Mouse (Mus musculus) liver, postnatal 0 days (tissue): ENCODE data around the gene Neo1. TPM values are rescaled to one million over a fixed set of nuclear protein-coding genes. Genes with fewer than 3 reads are reported as not detected.
"Not testable (repeated sequence)": the region's sequence is repeated elsewhere in the genome, so short reads cannot be mapped to it uniquely, and the experiment has no call there.

Experiments used
- ATAC-seq: fragments of 200-750 bp; cut with Nextera tagmentation; 2 replicates; pipeline ENCODE4 v1.8.0; 2017; ENCODE audit warnings: mild to moderate bottlenecking, moderate library complexity
- DNase-seq: peaks from one replicate; pipeline ENCODE4 v3.0.0-alpha.2; 2016
- H3K27ac ChIP-seq: fragments of 300-500 bp; sonication (generic); 2 replicates; pipeline ENCODE4 v1.5.1; 2014; ENCODE audit warnings: antibody characterized with exemption, moderate library complexity, mild to moderate bottlenecking, low read depth
- H3K27me3 ChIP-seq: fragments of 300-500 bp; sonication (generic); 2 replicates; pipeline ENCODE4 v1.6.1; 2014; ENCODE audit warnings: low read length, control low read depth, mixed read lengths; ENCODE audit not compliant: insufficient read depth
- H3K36me3 ChIP-seq: fragments of 300-500 bp; sonication (generic); replicated peaks from 2 replicates; pipeline ENCODE4 v1.6.1; 2014; ENCODE audit warnings: mild to moderate bottlenecking, control low read depth, low read length, moderate library complexity, mixed read lengths; ENCODE audit not compliant: insufficient read depth
- H3K4me1 ChIP-seq: fragments of 300-500 bp; sonication (generic); 2 replicates; pipeline ENCODE4 v1.6.1; 2014; ENCODE audit warnings: antibody characterized with exemption, mild to moderate bottlenecking, control low read depth; ENCODE audit not compliant: insufficient read depth
- H3K4me2 ChIP-seq: fragments of 300-500 bp; sonication (generic); 2 replicates; pipeline ENCODE4 v1.6.1; 2014; ENCODE audit warnings: low read depth, mild to moderate bottlenecking, low read length, moderate library complexity, mixed read lengths
- H3K4me3 ChIP-seq: fragments of 300-500 bp; sonication (generic); 2 replicates; pipeline ENCODE4 v1.5.1; 2014; ENCODE audit warnings: low read depth, low read length
- H3K9ac ChIP-seq: fragments of 300-500 bp; sonication (generic); replicated peaks from 2 replicates; pipeline ENCODE4 v1.6.1; 2014; ENCODE audit warnings: mild to moderate bottlenecking, moderate library complexity
- H3K9me3 ChIP-seq: fragments of 300-500 bp; sonication (generic); 2 replicates; pipeline ENCODE4 v1.6.1; 2016; ENCODE audit warnings: mild to moderate bottlenecking, control low read depth, low read length, mixed read lengths
- CTCF ChIP-seq: sonication (generic); IDR thresholded peaks from 2 replicates; pipeline ENCODE4 v1.5.1; 2016; ENCODE audit warnings: antibody characterized with exemption, low read depth
- EP300 ChIP-seq: IDR thresholded peaks from 2 replicates; pipeline ENCODE4 v1.6.1; 2016; ENCODE audit warnings: antibody characterized with exemption, low read depth, mild to moderate bottlenecking
- WGBS: fragments of 180-500 bp; shearing (Covaris S2); extraction: QIAGEN DNeasy Blood & Tissue Kit; methylation state at CpG from one replicate; pipeline ENCODE4 v1.1.7; 2014; ENCODE audit not compliant: insufficient replicate concordance; 5-methylcytosine and 5-hydroxymethylcytosine counted together
- polyA plus RNA-seq: library from polyadenylated mRNA; unstranded; fragments of >200 nt; fragmentation: Nextera tagmentation; extraction: Ambion mirVana; gene quantifications from 2 replicates; pipeline ENCODE4 v1.2.1, GENCODE M21; 2015

Gene Neo1
- polyA plus RNA-seq, 1 experiment from 2014 or later: 1.2 TPM

DNA sequence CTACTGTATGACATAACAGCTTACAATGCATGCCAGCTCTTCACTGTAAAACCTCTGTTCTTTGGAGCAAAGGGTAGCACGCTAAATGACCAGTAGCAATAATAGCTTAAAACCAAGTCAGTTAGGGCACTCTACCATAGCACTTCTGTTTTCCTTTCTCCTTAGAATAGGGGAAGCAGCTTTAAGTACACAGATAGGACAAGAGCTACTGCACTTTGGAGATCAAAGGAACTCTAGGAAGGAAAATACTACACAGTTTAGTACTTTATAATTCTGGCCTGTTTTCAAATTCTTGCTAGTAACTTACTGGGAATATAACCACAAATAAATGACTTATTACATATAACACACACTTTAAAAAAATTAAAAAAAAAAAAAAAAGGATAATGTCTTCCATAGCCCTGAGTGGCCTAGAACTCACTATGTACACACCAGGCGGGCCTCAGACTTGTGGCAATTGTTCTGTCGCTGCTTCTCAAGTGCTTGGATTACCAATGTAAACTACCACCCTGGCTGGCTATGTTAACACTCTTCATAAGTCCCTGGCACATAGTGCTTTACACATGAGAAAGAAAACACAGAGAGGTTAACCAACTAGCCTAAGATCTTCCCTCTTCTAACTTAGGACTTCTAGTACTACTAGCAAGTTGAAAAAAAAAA is 20.1 kb downstream of the Neo1 start:
- no peaks in the 10 kb centered on the region for H3K9me3 ChIP-seq
- WGBS: 63% methylated on average over 3 of the region's 3 CpGs
- H3K4me3 ChIP-seq: no peak overlapping the region
- H3K27me3 ChIP-seq: no peaks in the 10 kb centered on the region
- ATAC-seq: no peak
- TF ChIP-seq EP300: no peak
- TF ChIP-seq CTCF: no peak
- DNase-seq: no peak
- H3K4me2 ChIP-seq: no peak overlapping the region
- no peak overlapping the region for H3K9ac ChIP-seq
- H3K27ac ChIP-seq: no peak overlapping the region
- H3K36me3 ChIP-seq: no peaks in the 10 kb centered on the region
- H3K4me1 ChIP-seq: no peaks in the 10 kb centered on the region

DNA sequence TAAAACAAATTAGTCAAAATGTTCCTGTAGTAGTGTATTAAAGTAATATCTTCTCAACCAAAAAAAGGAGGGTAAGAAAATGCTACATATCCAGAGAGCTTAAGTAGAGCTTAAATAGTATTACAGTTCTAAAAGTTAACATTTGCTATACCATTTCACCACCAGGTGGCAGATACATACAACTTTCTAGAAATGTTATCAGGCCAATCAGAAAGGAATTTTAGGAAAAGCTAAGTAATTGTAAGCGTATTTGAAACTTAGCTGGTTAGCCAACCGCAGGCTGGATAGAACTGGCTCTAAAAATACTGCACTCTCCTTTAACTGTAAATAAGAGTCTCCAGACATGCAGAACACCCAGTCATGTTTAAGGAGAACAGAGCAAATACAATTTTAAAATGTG is 22.9 kb downstream of the Neo1 start:
- peak; percentile 64 for TF ChIP-seq CTCF
- TF ChIP-seq EP300: no peak
- H3K27ac ChIP-seq: no peak overlapping the region
- no peaks in the 10 kb centered on the region for H3K9me3 ChIP-seq
- 10% methylated on average over 2 of the region's 2 CpGs for WGBS
- H3K36me3 ChIP-seq: no peaks in the 10 kb centered on the region
- H3K9ac ChIP-seq: no peak overlapping the region
- DNase-seq (no peak), ATAC-seq (no peak)
- no peak overlapping the region for H3K4me3 ChIP-seq
- no peaks in the 10 kb centered on the region for H3K4me1 ChIP-seq
- H3K27me3 ChIP-seq: no peaks in the 10 kb centered on the region
- H3K4me2 ChIP-seq: no peak overlapping the region

- H3K27ac ChIP-seq: no peak overlapping the region
- no peaks in the 10 kb centered on the region for H3K27me3 ChIP-seq
- no peak overlapping the region for H3K9ac ChIP-seq
- H3K36me3 ChIP-seq: no peaks in the 10 kb centered on the region
- H3K4me1 ChIP-seq: no peaks in the 10 kb centered on the region
- ATAC-seq (no peak), DNase-seq (no peak)
- WGBS: 64% methylated on average over 5 of the region's 5 CpGs
- H3K9me3 ChIP-seq: no peaks in the 10 kb centered on the region
- no peak overlapping the region for H3K4me2 ChIP-seq
- no peak overlapping the region for H3K4me3 ChIP-seq
- TF ChIP-seq CTCF (no peak), EP300 (no peak)
Observed at GRCm38 (mm10) chr9:58989255-58989928, 46.8 kb downstream of the Neo1 start.

DNA sequence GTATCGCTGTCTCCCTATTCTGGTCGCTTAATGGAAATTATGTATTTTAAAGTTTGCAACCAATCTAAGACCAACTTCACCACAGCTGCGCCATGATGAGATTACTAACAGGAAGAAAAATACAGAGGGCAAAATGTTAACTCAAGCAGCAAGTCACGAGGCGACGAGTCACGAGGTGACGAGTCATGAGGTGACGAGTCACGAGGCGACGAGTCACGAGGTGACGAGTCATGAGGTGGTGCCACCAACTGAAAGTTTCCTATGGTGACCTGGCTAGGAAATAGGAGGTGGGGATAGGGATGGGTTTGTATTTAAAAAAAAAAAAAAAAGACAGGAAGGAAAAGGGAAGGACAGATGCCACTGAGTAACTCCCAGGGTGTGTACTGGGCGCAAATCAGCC is 57.2 kb downstream of the Neo1 start:
- Histone ChIP-seq H3K9me3 (no peaks in the 10 kb centered on the region), H3K27ac (no peak overlapping the region), H3K36me3 (no peaks in the 10 kb centered on the region), H3K4me1 (no peaks in the 10 kb centered on the region), H3K4me3 (no peak overlapping the region), H3K27me3 (no peaks in the 10 kb centered on the region), H3K4me2 (no peak overlapping the region), H3K9ac (no peak overlapping the region)
- TF ChIP-seq CTCF: no peak
- no peak for TF ChIP-seq EP300
- DNase-seq (no peak), ATAC-seq (no peak)
- WGBS: 83% methylated on average over 15 of the region's 15 CpGs

GRCm38 (mm10) chr9:58971154-58971553 is 65.1 kb downstream of the Neo1 start:
- not testable (repeated sequence) for H3K4me1 ChIP-seq, DNase-seq, H3K4me2 ChIP-seq, ATAC-seq, H3K9me3 ChIP-seq, H3K27me3 ChIP-seq, H3K9ac ChIP-seq, H3K27ac ChIP-seq, H3K4me3 ChIP-seq, H3K36me3 ChIP-seq
- WGBS: 78% methylated on average over 2 of the region's 2 CpGs
- TF ChIP-seq CTCF: peak; percentile 22; the same call in 1 of the 2 replicates

- no peak overlapping the region for H3K27ac ChIP-seq
- H3K9ac ChIP-seq: no peak overlapping the region
- ATAC-seq: no peak
- WGBS: 44% methylated on average over 2 of the region's 2 CpGs
- H3K9me3 ChIP-seq: no peaks in the 10 kb centered on the region
- H3K4me2 ChIP-seq: no peak overlapping the region
- H3K27me3 ChIP-seq: no peaks in the 10 kb centered on the region
- DNase-seq: no peak
- no peak for TF ChIP-seq CTCF
- TF ChIP-seq EP300: no peak
- no peak overlapping the region for H3K4me3 ChIP-seq
- H3K36me3 ChIP-seq: no peaks in the 10 kb centered on the region
- no peaks in the 10 kb centered on the region for H3K4me1 ChIP-seq
Observed at GRCm38 (mm10) chr9:58967371-58967770, 68.9 kb downstream of the Neo1 start.
